Mouse (Mus musculus): ENCODE results near the gene Gpc5. TPM values are rescaled to one million over a fixed set of nuclear protein-coding genes. Genes with fewer than 3 reads are reported as not detected.

Gpc5 gene
- total and polyA plus RNA-seq, 2 experiments from 2014 or later = 13.8 to 23.0 TPM

GRCm38 (mm10) chr14:115092952-115093351 is 937 bp downstream of the Gpc5 start:
- no peak overlapping the region for H3K27ac ChIP-seq (ENCODE audit: low read depth, low read length)
- 31% methylated on average over 6 of the region's 6 CpGs for WGBS
- H3K4me2 ChIP-seq (ENCODE audit: low read depth, low read length, poor library complexity, severe bottlenecking) = peak overlapping the region; percentile 89
- peak overlapping the region; percentile 57 for H3K4me3 ChIP-seq (ENCODE audit: low read depth, low read length)
- no peak overlapping the region; the same call in 1 of the 2 replicates for H3K9ac ChIP-seq (replicated peaks; ENCODE audit: low read length, poor library complexity, severe bottlenecking)
- DNase-seq (ENCODE audit: low spot score) (no peak), ATAC-seq (ENCODE audit: low FRiP score) (no peak)
- H3K9me3 ChIP-seq (ENCODE audit: low read length) = no peaks in the 10 kb centered on the region
- H3K4me1 ChIP-seq (ENCODE audit: insufficient read depth, low read length) = peaks cover 3% of the 10 kb centered on the region; the same call in 1 of the 2 replicates
- H3K27me3 ChIP-seq (ENCODE audit: insufficient read depth, low read length) = peaks cover 3% of the 10 kb centered on the region; the same call in 1 of the 2 replicates
- no peak for TF ChIP-seq CTCF (IDR thresholded peaks at IDR 0.05)
- no peaks in the 10 kb centered on the region for H3K36me3 ChIP-seq (ENCODE audit: insufficient read depth, low read length)

GRCm38 (mm10) chr14:115100617-115101299 is 8.7 kb downstream of the Gpc5 start:
- H3K4me1 ChIP-seq (ENCODE audit: insufficient read depth, low read length) = no peaks in the 10 kb centered on the region
- TF ChIP-seq CTCF (IDR thresholded peaks at IDR 0.05) = no peak
- 79% methylated on average over 9 of the region's 9 CpGs for WGBS

GRCm38 (mm10) chr14:115106326-115106725 is 14.3 kb downstream of the Gpc5 start:
- no peak overlapping the region for H3K4me3 ChIP-seq (ENCODE audit: low read depth, low read length)
- no peaks in the 10 kb centered on the region for H3K4me1 ChIP-seq (ENCODE audit: insufficient read depth, low read length)
- no peak for TF ChIP-seq CTCF (IDR thresholded peaks at IDR 0.05)
- DNase-seq (ENCODE audit: low spot score) = no peak
- H3K36me3 ChIP-seq (ENCODE audit: insufficient read depth, low read length) = no peaks in the 10 kb centered on the region
- H3K4me2 ChIP-seq (ENCODE audit: low read depth, low read length, poor library complexity, severe bottlenecking) = no peak overlapping the region
- ATAC-seq (ENCODE audit: low FRiP score) = no peak
- H3K9ac ChIP-seq (replicated peaks; ENCODE audit: low read length, poor library complexity, severe bottlenecking) = no peak overlapping the region
- no peaks in the 10 kb centered on the region for H3K9me3 ChIP-seq (ENCODE audit: low read length)
- no peak overlapping the region for H3K27ac ChIP-seq (ENCODE audit: low read depth, low read length)
- no peaks in the 10 kb centered on the region for H3K27me3 ChIP-seq (ENCODE audit: insufficient read depth, low read length)

More at GRCm38 (mm10) chr14:115100617-115101299, 8.7 kb downstream of the Gpc5 start:
- no peak overlapping the region for H3K4me2 ChIP-seq (ENCODE audit: low read depth, low read length, poor library complexity, severe bottlenecking)
- ATAC-seq (ENCODE audit: low FRiP score) = no peak
- DNase-seq (ENCODE audit: low spot score) = no peak
- no peak overlapping the region for H3K4me3 ChIP-seq (ENCODE audit: low read depth, low read length)
- H3K9me3 ChIP-seq (ENCODE audit: low read length) = no peaks in the 10 kb centered on the region
- no peaks in the 10 kb centered on the region for H3K36me3 ChIP-seq (ENCODE audit: insufficient read depth, low read length)
- no peak overlapping the region for H3K9ac ChIP-seq (replicated peaks; ENCODE audit: low read length, poor library complexity, severe bottlenecking)
- H3K27me3 ChIP-seq (ENCODE audit: insufficient read depth, low read length) = no peaks in the 10 kb centered on the region
- no peak overlapping the region for H3K27ac ChIP-seq (ENCODE audit: low read depth, low read length)

GRCm38 (mm10) chr14:115107467-115107866 is 15.5 kb downstream of the Gpc5 start:
- Histone ChIP-seq H3K4me3 (ENCODE audit: low read depth, low read length) (no peak overlapping the region), H3K36me3 (ENCODE audit: insufficient read depth, low read length) (no peaks in the 10 kb centered on the region), H3K27me3 (ENCODE audit: insufficient read depth, low read length) (no peaks in the 10 kb centered on the region), H3K27ac (ENCODE audit: low read depth, low read length) (no peak overlapping the region), H3K4me1 (ENCODE audit: insufficient read depth, low read length) (no peaks in the 10 kb centered on the region), H3K4me2 (ENCODE audit: low read depth, low read length, poor library complexity, severe bottlenecking) (no peak overlapping the region), H3K9ac (replicated peaks; ENCODE audit: low read length, poor library complexity, severe bottlenecking) (no peak overlapping the region), H3K9me3 (ENCODE audit: low read length) (no peaks in the 10 kb centered on the region)
- no peak for TF ChIP-seq CTCF (IDR thresholded peaks at IDR 0.05)
- WGBS = 83% methylated on average over 2 of the region's 2 CpGs
- DNase-seq (ENCODE audit: low spot score) = no peak
- ATAC-seq (ENCODE audit: low FRiP score) = no peak

GRCm38 (mm10) chr14:115118626-115119025 is 26.6 kb downstream of the Gpc5 start:
- Histone ChIP-seq H3K4me2 (ENCODE audit: low read depth, low read length, poor library complexity, severe bottlenecking) (no peak overlapping the region), H3K27ac (ENCODE audit: low read depth, low read length) (no peak overlapping the region), H3K4me3 (ENCODE audit: low read depth, low read length) (no peak overlapping the region), H3K27me3 (ENCODE audit: insufficient read depth, low read length) (no peaks in the 10 kb centered on the region), H3K4me1 (ENCODE audit: insufficient read depth, low read length) (no peaks in the 10 kb centered on the region), H3K9me3 (ENCODE audit: low read length) (no peaks in the 10 kb centered on the region), H3K9ac (replicated peaks; ENCODE audit: low read length, poor library complexity, severe bottlenecking) (no peak overlapping the region), H3K36me3 (ENCODE audit: insufficient read depth, low read length) (no peaks in the 10 kb centered on the region)
- no peak for ATAC-seq (ENCODE audit: low FRiP score)
- WGBS = 93% methylated on average over 9 of the region's 9 CpGs
- no peak for TF ChIP-seq CTCF (IDR thresholded peaks at IDR 0.05)
- DNase-seq (ENCODE audit: low spot score) = no peak

- H3K9me3 ChIP-seq (ENCODE audit: low read length) = no peaks in the 10 kb centered on the region
- no peak overlapping the region for H3K4me2 ChIP-seq (ENCODE audit: low read depth, low read length, poor library complexity, severe bottlenecking)
- no peak for ATAC-seq (ENCODE audit: low FRiP score)
- no peak for DNase-seq (ENCODE audit: low spot score)
- no peak overlapping the region for H3K9ac ChIP-seq (replicated peaks; ENCODE audit: low read length, poor library complexity, severe bottlenecking)
- H3K4me3 ChIP-seq (ENCODE audit: low read depth, low read length) = no peak overlapping the region
- 82% methylated on average over 3 of the region's 3 CpGs for WGBS
- H3K4me1 ChIP-seq (ENCODE audit: insufficient read depth, low read length) = no peaks in the 10 kb centered on the region
- TF ChIP-seq CTCF (IDR thresholded peaks at IDR 0.05) = no peak
- H3K27me3 ChIP-seq (ENCODE audit: insufficient read depth, low read length) = no peaks in the 10 kb centered on the region
- H3K27ac ChIP-seq (ENCODE audit: low read depth, low read length) = no peak overlapping the region
- H3K36me3 ChIP-seq (ENCODE audit: insufficient read depth, low read length) = no peaks in the 10 kb centered on the region
Observed at GRCm38 (mm10) chr14:115148821-115149220, 56.8 kb downstream of the Gpc5 start.
